Mouse (Mus musculus) kidney, postnatal 0 days (tissue): ENCODE results near the gene Kcnh6. TPM values are rescaled to one million over a fixed set of nuclear protein-coding genes. Genes with fewer than 3 reads are reported as not detected.

ENCODE experiments used
- ATAC-seq: fragments of 200-750 bp; cut with Nextera tagmentation; replicated peaks from 2 replicates; pipeline ENCODE4 v1.8.0; 2017; ENCODE audit warnings: low read depth, moderate number of reproducible peaks, moderate TSS enrichment, moderate library complexity; ENCODE audit not compliant: low FRiP score
- DNase-seq: peaks from one replicate; pipeline ENCODE4 v3.0.0-alpha.2; 2016; ENCODE audit warnings: low spot score
- H3K27ac ChIP-seq: fragments of 300-500 bp; sonication (generic); 2 replicates; pipeline ENCODE4 v1.5.1; 2014; ENCODE audit warnings: mild to moderate bottlenecking
- H3K27me3 ChIP-seq: fragments of 300-500 bp; sonication (generic); 2 replicates; pipeline ENCODE4 v1.6.1; 2014; ENCODE audit warnings: low read length, mixed read lengths; ENCODE audit not compliant: insufficient read depth
- H3K36me3 ChIP-seq: fragments of 300-500 bp; sonication (generic); 2 replicates; pipeline ENCODE4 v1.6.1; 2014; ENCODE audit warnings: low read length, mixed read lengths; ENCODE audit not compliant: insufficient read depth
- H3K4me1 ChIP-seq: fragments of 300-500 bp; sonication (generic); replicated peaks from 2 replicates; pipeline ENCODE4 v1.6.1; 2014; ENCODE audit warnings: antibody characterized with exemption, low read length, mixed read lengths; ENCODE audit not compliant: insufficient read depth
- H3K4me2 ChIP-seq: fragments of 300-500 bp; sonication (generic); 2 replicates; pipeline ENCODE4 v1.6.1; 2014; ENCODE audit warnings: mild to moderate bottlenecking, low read length, moderate library complexity, mixed read lengths
- H3K4me3 ChIP-seq: fragments of 300-500 bp; sonication (generic); replicated peaks from 2 replicates; pipeline ENCODE4 v1.5.1; 2014; ENCODE audit warnings: low read depth, low read length
- H3K9ac ChIP-seq: fragments of 300-500 bp; sonication (generic); 2 replicates; pipeline ENCODE4 v1.6.1; 2014; ENCODE audit warnings: low read depth, low read length
- H3K9me3 ChIP-seq: fragments of 300-500 bp; sonication (generic); replicated peaks from 2 replicates; pipeline ENCODE4 v1.6.1; 2016; ENCODE audit warnings: low read length, inconsistent platforms, mixed read lengths
- CTCF ChIP-seq: IDR thresholded peaks from 2 replicates; pipeline ENCODE4 v1.5.1; 2016; ENCODE audit warnings: antibody characterized with exemption, low read depth, mild to moderate bottlenecking, moderate library complexity
- WGBS: fragments of 180-500 bp; shearing (Covaris S2); extraction: QIAGEN DNeasy Blood & Tissue Kit; methylation state at CpG from one replicate; pipeline ENCODE4 v1.1.7; 2014; 5-methylcytosine and 5-hydroxymethylcytosine counted together
- polyA plus RNA-seq: library from polyadenylated mRNA; unstranded; fragments of >200 nt; fragmentation: Nextera tagmentation; extraction: Ambion mirVana; gene quantifications from 2 replicates; pipeline ENCODE4 v1.2.1, GENCODE M21; 2015

Gene Kcnh6
- polyA plus RNA-seq, 1 experiment from 2014 or later: 0.05 TPM

DNA sequence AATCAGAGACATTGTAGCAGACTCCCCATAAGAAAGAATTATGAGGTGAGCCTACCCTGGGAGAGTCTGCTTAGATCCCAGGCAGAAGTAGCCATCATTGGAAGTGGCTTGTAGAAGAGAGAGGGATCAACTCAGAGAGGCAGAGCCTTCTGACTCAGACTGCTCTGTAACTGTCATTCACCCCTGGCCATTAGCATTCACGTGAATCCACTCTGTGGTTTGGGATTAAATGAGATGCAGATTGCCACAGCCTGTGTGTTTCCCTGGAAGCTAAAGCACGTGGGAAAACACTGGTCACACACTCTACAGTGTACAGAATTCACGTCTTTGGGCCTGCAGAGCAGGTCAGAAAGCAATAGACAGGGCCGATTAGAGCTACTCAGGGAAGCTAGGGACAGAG lies 23.5 kb upstream of the Kcnh6 start:
- Histone ChIP-seq H3K9ac (no peak overlapping the region), H3K4me3 (no peak overlapping the region), H3K4me2 (no peak overlapping the region), H3K27ac (no peak overlapping the region), H3K9me3 (no peaks in the 10 kb centered on the region), H3K36me3 (no peaks in the 10 kb centered on the region), H3K27me3 (no peaks in the 10 kb centered on the region), H3K4me1 (no peaks in the 10 kb centered on the region)
- TF ChIP-seq CTCF: no peak
- DNase-seq (no peak), ATAC-seq (no peak)
- WGBS: 74% methylated on average over 4 of the region's 4 CpGs

DNA sequence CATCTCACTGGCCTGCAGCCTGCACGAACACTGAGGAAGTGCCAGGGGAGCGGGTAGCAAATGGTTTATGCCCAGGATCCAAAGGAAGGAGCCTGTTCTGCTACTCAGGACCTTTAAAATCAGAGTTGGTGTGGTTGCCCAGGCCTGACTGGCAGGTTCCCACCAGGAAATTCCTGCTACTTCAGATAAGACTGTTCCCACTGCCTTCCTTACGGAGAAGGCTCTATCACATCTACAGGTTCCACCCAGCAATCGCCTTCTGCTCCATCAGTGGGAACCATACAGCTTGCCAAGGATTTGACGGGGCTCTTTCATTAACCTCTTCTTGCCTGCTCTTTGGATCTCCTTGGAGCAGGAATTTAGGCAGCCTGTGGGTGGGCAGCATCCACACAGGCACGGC lies 20.5 kb upstream of the Kcnh6 start:
- H3K9me3 ChIP-seq: no peaks in the 10 kb centered on the region
- H3K4me3 ChIP-seq: no peak overlapping the region
- no peaks in the 10 kb centered on the region for H3K36me3 ChIP-seq
- WGBS: 63% methylated on average over 6 of the region's 6 CpGs
- no peaks in the 10 kb centered on the region for H3K27me3 ChIP-seq
- no peak overlapping the region for H3K9ac ChIP-seq
- ATAC-seq (no peak), DNase-seq (no peak)
- H3K27ac ChIP-seq: no peak overlapping the region
- H3K4me1 ChIP-seq: no peaks in the 10 kb centered on the region
- no peak for TF ChIP-seq CTCF
- H3K4me2 ChIP-seq: no peak overlapping the region

DNA sequence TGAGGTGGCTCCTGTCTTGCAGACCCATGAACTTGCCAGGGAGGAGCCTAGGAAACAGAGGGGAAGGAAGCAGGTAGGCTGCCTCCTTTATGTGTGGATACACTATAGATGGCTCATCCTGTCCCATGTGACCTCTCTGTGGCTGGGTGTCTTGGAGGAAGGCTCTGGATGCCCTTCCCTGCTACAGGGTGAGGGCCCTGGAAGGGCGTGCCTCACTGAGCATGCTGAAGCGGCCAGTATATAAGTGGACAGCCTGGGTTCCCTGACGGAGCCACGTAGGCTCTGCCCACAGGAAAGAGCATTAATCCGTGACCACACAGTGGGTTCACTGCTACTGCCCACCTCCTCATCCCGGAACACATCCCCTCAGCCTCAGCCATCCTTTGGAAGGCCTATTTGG lies 18.5 kb upstream of the Kcnh6 start:
- H3K9me3 ChIP-seq: no peaks in the 10 kb centered on the region
- no peak for DNase-seq
- ATAC-seq: no peak
- H3K27me3 ChIP-seq: no peaks in the 10 kb centered on the region
- no peak overlapping the region for H3K27ac ChIP-seq
- H3K4me3 ChIP-seq: no peak overlapping the region
- 52% methylated on average over 6 of the region's 6 CpGs for WGBS
- no peaks in the 10 kb centered on the region for H3K36me3 ChIP-seq
- H3K4me1 ChIP-seq: no peaks in the 10 kb centered on the region
- no peak for TF ChIP-seq CTCF
- no peak overlapping the region for H3K4me2 ChIP-seq
- no peak overlapping the region for H3K9ac ChIP-seq

- no peaks in the 10 kb centered on the region for H3K9me3 ChIP-seq
- no peak overlapping the region for H3K4me3 ChIP-seq
- no peaks in the 10 kb centered on the region for H3K4me1 ChIP-seq
- no peak overlapping the region for H3K9ac ChIP-seq
- no peaks in the 10 kb centered on the region for H3K36me3 ChIP-seq
- WGBS: 65% methylated on average over 2 of the region's 2 CpGs
- DNase-seq (no peak), ATAC-seq (no peak)
- no peak overlapping the region for H3K27ac ChIP-seq
- H3K27me3 ChIP-seq: no peaks in the 10 kb centered on the region
- no peak for TF ChIP-seq CTCF
- H3K4me2 ChIP-seq: no peak overlapping the region
Observed at GRCm38 (mm10) chr11:105990231-105990630, 17.7 kb upstream of the Kcnh6 start.

- TF ChIP-seq CTCF: no peak
- H3K4me3 ChIP-seq: no peak within 1 kb of the TSS
- no peak within 1 kb of the TSS for H3K4me2 ChIP-seq
- no peak within 1 kb of the TSS for H3K9ac ChIP-seq
- DNase-seq (no peak), ATAC-seq (no peak)
- no peaks in the 10 kb centered on the region for H3K36me3 ChIP-seq
- 97% methylated on average over 3 of the region's 3 CpGs for WGBS
- H3K27ac ChIP-seq: no peak within 1 kb of the TSS
- H3K9me3 ChIP-seq: no peaks in the 10 kb centered on the region
- H3K4me1 ChIP-seq: no peaks in the 10 kb centered on the region
- no peaks in the 10 kb centered on the region for H3K27me3 ChIP-seq
Observed at GRCm38 (mm10) chr11:105994375-105994774, 13.5 kb upstream of the Kcnh6 start, which contains the start of gene Ace3. Gene Ace3, plus strand, starts transcription at chr11:105994675.

GRCm38 (mm10) chr11:106000062-106000461 lies 7.9 kb upstream of the Kcnh6 start:
- Histone ChIP-seq H3K4me3 (no peak overlapping the region), H3K27ac (no peak overlapping the region), H3K9ac (no peak overlapping the region), H3K4me2 (no peak overlapping the region), H3K9me3 (no peaks in the 10 kb centered on the region), H3K36me3 (no peaks in the 10 kb centered on the region), H3K27me3 (no peaks in the 10 kb centered on the region), H3K4me1 (no peaks in the 10 kb centered on the region)
- no peak for TF ChIP-seq CTCF
- no peak for DNase-seq
- 90% methylated on average over 6 of the region's 6 CpGs for WGBS
- ATAC-seq: no peak

DNA sequence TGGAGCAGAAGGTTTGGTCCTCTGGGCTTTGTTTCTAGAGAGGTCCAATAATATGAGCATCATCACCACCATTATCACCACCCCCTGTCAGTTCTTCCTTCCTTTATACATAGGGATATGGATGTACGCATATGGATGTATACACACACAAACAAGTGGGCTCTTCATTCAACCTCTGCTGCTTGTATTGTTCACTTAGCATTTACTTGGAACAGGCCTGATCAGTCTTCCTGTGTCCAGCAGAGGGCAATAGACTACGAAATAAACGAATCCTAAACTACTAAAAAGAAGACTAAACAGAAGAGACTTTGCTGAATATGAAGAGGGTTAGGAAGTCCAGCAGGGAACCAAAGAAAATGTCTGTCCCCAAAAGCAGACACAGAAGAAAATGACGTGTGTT lies 6.2 kb upstream of the Kcnh6 start:
- H3K27me3 ChIP-seq: no peaks in the 10 kb centered on the region
- ATAC-seq (no peak), DNase-seq (peak; percentile 69)
- no peak overlapping the region for H3K27ac ChIP-seq
- H3K4me2 ChIP-seq: no peak overlapping the region
- TF ChIP-seq CTCF: peak; percentile 78
- H3K9me3 ChIP-seq: no peaks in the 10 kb centered on the region
- no peaks in the 10 kb centered on the region for H3K36me3 ChIP-seq
- no peaks in the 10 kb centered on the region for H3K4me1 ChIP-seq
- H3K9ac ChIP-seq: no peak overlapping the region
- no peak overlapping the region for H3K4me3 ChIP-seq
- WGBS: 39% methylated on average over 4 of the region's 4 CpGs
